Mouse (Mus musculus) liver, embryonic 14.5 days (tissue): ENCODE measurements at regions not wholly inside any gene's neighbourhood (a gene's known extent, or its start where the extent isn't known, plus 50 kb on each side); places are given as distances from the start of the nearest gene placed in this dataset.

Experiments
- CTCF ChIP-seq: IDR thresholded peaks from 2 replicates; pipeline ENCODE4 v1.5.1; 2016; ENCODE audit warnings: antibody characterized with exemption, low read depth, control low read depth
- EP300 ChIP-seq: IDR thresholded peaks from 2 replicates; pipeline ENCODE4 v1.6.1; 2016; ENCODE audit warnings: antibody characterized with exemption, low read depth

DNA sequence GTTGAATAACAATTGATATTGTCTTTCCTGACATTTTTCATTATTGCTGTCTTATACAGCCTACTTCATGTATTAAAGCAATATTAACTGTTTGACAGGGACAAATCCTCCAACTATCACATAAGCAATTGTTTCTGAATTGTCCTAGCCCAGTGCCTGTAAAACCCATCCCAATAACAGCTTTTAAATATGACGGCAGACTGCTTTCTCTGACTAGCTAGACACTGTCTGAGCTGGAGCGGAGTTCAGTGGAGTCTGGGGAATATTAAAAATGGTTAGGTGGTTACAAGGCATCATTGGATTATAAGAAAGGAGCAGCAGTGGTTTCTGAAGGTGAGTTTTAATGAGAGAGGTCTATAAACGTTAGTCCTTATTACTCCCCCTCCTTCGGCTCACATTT lies 155.2 kb downstream of the Psat1 start:
- TF ChIP-seq CTCF (no peak), EP300 (no peak)
